Mouse (Mus musculus) liver, embryonic 14.5 days (tissue): ENCODE results near the gene Rabl2.

Experiments used
- CTCF ChIP-seq: IDR thresholded peaks from 2 replicates; pipeline ENCODE4 v1.5.1; 2016; ENCODE audit warnings: antibody characterized with exemption, low read depth, control low read depth
- EP300 ChIP-seq: IDR thresholded peaks from 2 replicates; pipeline ENCODE4 v1.6.1; 2016; ENCODE audit warnings: antibody characterized with exemption, low read depth

- TF ChIP-seq EP300 = no peak
- peak; percentile 85 for TF ChIP-seq CTCF
These were observed 30.7 kb upstream of the Rabl2 start for GRCm38 (mm10) chr15:89622312-89622958.
